Mouse (Mus musculus) CH12.LX (cell line): Measurements from ENCODE around the gene Rab3a. TPM values are rescaled to one million over a fixed set of nuclear protein-coding genes. Genes with fewer than 3 reads are reported as not detected.

Experiments used
- DNase-seq: peaks from one replicate; pipeline ENCODE4 v3.0.0-alpha.2; 2013; ENCODE audit errors: extremely low read depth
- H3K27ac ChIP-seq: 2 replicates; pipeline ENCODE4 v1.5.1; 2012; ENCODE audit warnings: low read depth, mild to moderate bottlenecking, control low read depth, moderate library complexity; ENCODE audit not compliant: insufficient read depth
- H3K27me3 ChIP-seq: replicated peaks from 2 replicates; pipeline ENCODE3; 2012; ENCODE audit warnings: inconsistent platforms
- H3K36me3 ChIP-seq, 2 experiments: replicated peaks in 1 of 2; 2 replicates each; pipeline versions ENCODE3 to v1.6.1; 2012; ENCODE audit warnings: inconsistent platforms in 1 of 2, low read length in 1 of 2, mild to moderate bottlenecking in 1 of 2, mixed read lengths in 1 of 2, moderate library complexity in 1 of 2; ENCODE audit not compliant: control insufficient read depth in 1 of 2, insufficient read depth in 1 of 2
- H3K4me1 ChIP-seq, 2 experiments: 2 replicates each; pipeline ENCODE4 v1.6.1; 2012; ENCODE audit warnings: inconsistent platforms in 1 of 2, moderate library complexity in 1 of 2; ENCODE audit not compliant: insufficient read depth in 2 of 2, control insufficient read depth in 1 of 2
- H3K4me2 ChIP-seq: 2 replicates; pipeline ENCODE4 v1.6.1; 2012; ENCODE audit warnings: low read depth, mild to moderate bottlenecking, control low read depth; ENCODE audit not compliant: poor library complexity, insufficient read depth, severe bottlenecking
- H3K4me3 ChIP-seq, 3 experiments: fragments of 150-350 bp in 1 of 3; sonication (generic) in 1 of 3; replicated peaks in 1 of 3; 2 replicates each; pipeline versions ENCODE3 to v1.5.1; 2011 to 2012; ENCODE audit warnings: low read depth in 2 of 3, low read length in 2 of 3, mild to moderate bottlenecking in 2 of 3, moderate library complexity in 2 of 3, control low read depth in 1 of 3, improper control_type of control experiment in 1 of 3, inconsistent platforms in 1 of 3, mixed read lengths in 1 of 3; ENCODE audit not compliant: poor library complexity in 1 of 3
- H3K79me2 ChIP-seq: replicated peaks from 2 replicates; pipeline ENCODE4 v1.6.1; 2012; ENCODE audit warnings: mild to moderate bottlenecking, moderate library complexity; ENCODE audit not compliant: control insufficient read depth, poor library complexity, insufficient read depth, severe bottlenecking; ENCODE audit errors: extremely low read depth
- H3K9ac ChIP-seq: 2 replicates; pipeline ENCODE4 v1.6.1; 2012; ENCODE audit warnings: low read depth, mild to moderate bottlenecking, control low read depth, moderate library complexity; ENCODE audit not compliant: insufficient read depth
- H3K9me3 ChIP-seq: replicated peaks from 2 replicates; pipeline ENCODE3; 2012; ENCODE audit warnings: low read length, inconsistent platforms, mixed read lengths
- BHLHE40 ChIP-seq: IDR thresholded peaks from 2 replicates; pipeline ENCODE4 v1.6.1; 2011; ENCODE audit warnings: mild to moderate bottlenecking, low read depth, low read length, improper control_type of control experiment
- CHD2 ChIP-seq: IDR thresholded peaks from 2 replicates; pipeline ENCODE4 v1.6.1; 2011; ENCODE audit warnings: low read length, improper control_type of control experiment
- CTCF ChIP-seq, 2 experiments: IDR thresholded peaks in 1 of 2; conservative IDR thresholded peaks in 1 of 2; 2 replicates each; pipeline ENCODE4 v1.5.1; 2011 to 2012; ENCODE audit warnings: low read depth in 2 of 2, low read length in 2 of 2, improper control_type of control experiment in 1 of 2, inconsistent platforms in 1 of 2, mild to moderate bottlenecking in 1 of 2, moderate library complexity in 1 of 2
- E2F4 ChIP-seq: IDR thresholded peaks from 2 replicates; pipeline ENCODE4 v1.6.1; 2011; ENCODE audit warnings: low read depth, low read length, improper control_type of control experiment; ENCODE audit not compliant: insufficient replicate concordance
- EP300 ChIP-seq: IDR thresholded peaks from 2 replicates; pipeline ENCODE4 v1.6.1; 2011; ENCODE audit warnings: low read length, improper control_type of control experiment
- GABPA ChIP-seq: IDR thresholded peaks from 2 replicates; pipeline ENCODE4 v1.6.1; 2012; ENCODE audit warnings: low read depth, low read length, improper control_type of control experiment, inconsistent platforms; ENCODE audit not compliant: insufficient replicate concordance
- JUN ChIP-seq: IDR thresholded peaks from 2 replicates; pipeline ENCODE4 v1.6.1; 2011; ENCODE audit warnings: low read depth, mild to moderate bottlenecking, low read length, improper control_type of control experiment, moderate library complexity; ENCODE audit not compliant: insufficient read depth
- JUND ChIP-seq: conservative IDR thresholded peaks from 2 replicates; pipeline ENCODE4 v1.6.1; 2011; ENCODE audit warnings: low read depth, low read length, improper control_type of control experiment
- MAFK ChIP-seq: IDR thresholded peaks from 2 replicates; pipeline ENCODE4 v1.6.1; 2011; ENCODE audit warnings: low read length, improper control_type of control experiment; ENCODE audit not compliant: insufficient replicate concordance
- MAX ChIP-seq: IDR thresholded peaks from 2 replicates; pipeline ENCODE4 v1.6.1; 2011; ENCODE audit warnings: low read length, improper control_type of control experiment
- MEF2A ChIP-seq: IDR thresholded peaks from 2 replicates; pipeline ENCODE4 v1.6.1; 2014; ENCODE audit warnings: low read depth, mild to moderate bottlenecking, inconsistent platforms, low read length, improper control_type of control experiment, borderline replicate concordance
- MXI1 ChIP-seq: IDR thresholded peaks from 2 replicates; pipeline ENCODE4 v1.6.1; 2011; ENCODE audit warnings: mild to moderate bottlenecking, low read depth, low read length, improper control_type of control experiment
- MYC ChIP-seq: IDR thresholded peaks from 2 replicates; pipeline ENCODE4 v1.6.1; 2011; ENCODE audit warnings: low read depth, mild to moderate bottlenecking, improper control_type of control experiment, low read length
- NELFE ChIP-seq: IDR thresholded peaks from 2 replicates; pipeline ENCODE4 v1.6.1; 2011; ENCODE audit warnings: low read depth, low read length, improper control_type of control experiment
- NRF1 ChIP-seq: IDR thresholded peaks from 2 replicates; pipeline ENCODE4 v1.6.1; 2014; ENCODE audit warnings: low read depth, mild to moderate bottlenecking, inconsistent platforms, low read length, improper control_type of control experiment, moderate library complexity
- PAX5 ChIP-seq: IDR thresholded peaks from 2 replicates; pipeline ENCODE4 v1.6.1; 2012; ENCODE audit warnings: low read length, inconsistent platforms, mixed read lengths
- POLR2A ChIP-seq: IDR thresholded peaks from 2 replicates; pipeline ENCODE4 v1.6.1; 2011; ENCODE audit warnings: low read depth, mild to moderate bottlenecking, improper control_type of control experiment, low read length
- RAD21 ChIP-seq: IDR thresholded peaks from 2 replicates; pipeline ENCODE4 v1.6.1; 2011; ENCODE audit warnings: low read depth, mild to moderate bottlenecking, low read length, improper control_type of control experiment, moderate library complexity
- RCOR1 ChIP-seq: conservative IDR thresholded peaks from 2 replicates; pipeline ENCODE4 v1.6.1; 2012; ENCODE audit warnings: low read depth, mild to moderate bottlenecking, inconsistent platforms, low read length, improper control_type of control experiment
- SIN3A ChIP-seq: IDR thresholded peaks from 2 replicates; pipeline ENCODE4 v1.6.1; 2012; ENCODE audit warnings: low read length, improper control_type of control experiment, inconsistent platforms
- SMC3 ChIP-seq: IDR thresholded peaks from 2 replicates; pipeline ENCODE4 v1.6.1; 2011; ENCODE audit warnings: low read depth, low read length, improper control_type of control experiment
- TBP ChIP-seq: conservative IDR thresholded peaks from 2 replicates; pipeline ENCODE4 v1.6.1; 2011; ENCODE audit warnings: low read depth, low read length, improper control_type of control experiment
- TCF12 ChIP-seq: IDR thresholded peaks from 2 replicates; pipeline ENCODE4 v1.6.1; 2014; ENCODE audit warnings: low read depth, mild to moderate bottlenecking, inconsistent platforms, low read length, improper control_type of control experiment
- UBTF ChIP-seq: IDR thresholded peaks from 2 replicates; pipeline ENCODE4 v1.6.1; 2012; ENCODE audit warnings: low read depth, mild to moderate bottlenecking, inconsistent platforms, low read length, improper control_type of control experiment, moderate library complexity
- USF1 ChIP-seq: IDR thresholded peaks from 2 replicates; pipeline ENCODE4 v1.6.1; 2014; ENCODE audit warnings: low read depth, mild to moderate bottlenecking, inconsistent platforms, low read length, improper control_type of control experiment
- USF2 ChIP-seq: conservative IDR thresholded peaks from 2 replicates; pipeline ENCODE4 v1.6.1; 2011; ENCODE audit warnings: low read depth, low read length, improper control_type of control experiment
- ZC3H11A ChIP-seq: IDR thresholded peaks from 2 replicates; pipeline ENCODE4 v1.6.1; 2012; ENCODE audit warnings: low read depth, mild to moderate bottlenecking, inconsistent platforms, low read length, improper control_type of control experiment
- ZKSCAN1 ChIP-seq: IDR thresholded peaks from 2 replicates; pipeline ENCODE4 v1.6.1; 2012; ENCODE audit warnings: low read depth, inconsistent platforms, low read length, improper control_type of control experiment, borderline replicate concordance
- ZMIZ1 ChIP-seq: IDR thresholded peaks from 2 replicates; pipeline ENCODE4 v1.6.1; 2012; ENCODE audit warnings: low read depth, mild to moderate bottlenecking, inconsistent platforms, low read length, improper control_type of control experiment
- dilution Hi-C: fragments of 300-500 bp; cut with MboI; formaldehyde crosslinking; loops from 2 replicates; pipeline ENCODE4 v1.14.3; 2020; ENCODE audit warnings: low sequenced_read_pairs; ENCODE audit not compliant: extremely low pct_unique_long_range_greater_than_20kb, extremely low pct_ligation_motif_present
- in situ Hi-C: fragments of 300-500 bp; cut with MboI; formaldehyde crosslinking; loops from 3 replicates; pipeline ENCODE4 v1.14.3; 2019; ENCODE audit warnings: low sequenced_read_pairs, low pct_ligation_motif_present, low pct_unique_long_range_greater_than_20kb, mixed read lengths
- polyA plus RNA-seq: library from polyadenylated mRNA; unstranded; fragments of >175 nt; gene quantifications from 2 replicates; pipeline ENCODE4 v1.2.1, GENCODE M21; 2012; ENCODE audit warnings: low read depth; ENCODE audit not compliant: insufficient read length
- total RNA-seq, 2 experiments: library from RNA; depleted of rRNA; stranded (reverse); fragments of 300-350 nt in 1 of 2; fragments of >200 nt in 1 of 2; gene quantifications; 2 replicates each; pipeline ENCODE4 v1.2.3; 2012 to 2014

Rab3a gene
- total and polyA plus RNA-seq, 3 experiments, result 0.87 to 1.9 (median 0.99) TPM

- peak; percentile 82 for DNase-seq
- peaks cover 0 to 2% of the 10 kb centered on the region in 2 experiments for H3K36me3 ChIP-seq
- H3K4me3 ChIP-seq, result peak within 1 kb of the TSS; percentile 58 to 86 (median 68)
- in situ Hi-C loops (loop anchor here (5.0 kb wide), 1 partner anchor 37 kb away; no protein-coding TSS in a partner anchor), dilution Hi-C loops (no loop called here)
- peak within 1 kb of the TSS; percentile 38; the same call in 1 of the 2 replicates for H3K9ac ChIP-seq
- TF ChIP-seq USF2 (peak; percentile 71), NELFE (no peak), SIN3A (peak; percentile 62), RCOR1 (no peak), NRF1 (0 out of 2 replicates have a peak, but pooled peaks have one; percentile 7), MAX (peak; percentile 47; the same call in 1 of the 2 replicates), EP300 (no peak), BHLHE40 (no peak), MYC (no peak), GABPA (no peak), RAD21 (no peak), MEF2A (no peak), E2F4 (no peak), CTCF (conservative IDR thresholded peaks at IDR 0.05 in 1 of 2, IDR thresholded peaks at IDR 0.05 in 1 of 2; ENCODE audit: low read depth in 2 of 2, low read length in 2 of 2) (no peak), POLR2A (peak; percentile 81), USF1 (peak; percentile 90), TCF12 (peak; percentile 60), TBP (0 out of 2 replicates have a peak, but pooled peaks have one; percentile 32), ZC3H11A (no peak), SMC3 (no peak)
- H3K4me2 ChIP-seq, result peak within 1 kb of the TSS; percentile 93
- H3K27ac ChIP-seq, result peak within 1 kb of the TSS; percentile 87; the same call in 1 of the 2 replicates
- peaks cover 4% of the 10 kb centered on the region for H3K27me3 ChIP-seq
- H3K9me3 ChIP-seq, result no peaks in the 10 kb centered on the region
- H3K4me1 ChIP-seq, result peaks cover 25 to 56% of the 10 kb centered on the region in 2 experiments
- peaks cover 7% of the 10 kb centered on the region; the same call in 1 of the 2 replicates for H3K79me2 ChIP-seq
These were observed 50.2 kb downstream of the Rab3a start, which contains the start of gene Mast3 for GRCm38 (mm10) chr8:70804481-70805206. TSS of gene Mast3 (minus strand) at chr8:70805054.

GRCm38 (mm10) chr8:70806541-70806940 is 52.1 kb downstream of the Rab3a start:
- peak overlapping the region; percentile 23; the same call in 1 of the 2 replicates for H3K9ac ChIP-seq
- peaks cover 7 to 16% of the 10 kb centered on the region in 2 experiments for H3K36me3 ChIP-seq
- H3K4me2 ChIP-seq, result peak overlapping the region; percentile 41; the same call in 1 of the 2 replicates
- no peak overlapping the region for H3K4me3 ChIP-seq
- peaks cover 7% of the 10 kb centered on the region; the same call in 1 of the 2 replicates for H3K79me2 ChIP-seq
- in situ Hi-C loops (no loop called here), dilution Hi-C loops (no loop called here)
- peaks cover 30 to 74% of the 10 kb centered on the region in 2 experiments for H3K4me1 ChIP-seq
- H3K27ac ChIP-seq, result peak overlapping the region; percentile 87
- peak; percentile 43 for DNase-seq
- no peaks in the 10 kb centered on the region for H3K9me3 ChIP-seq
- H3K27me3 ChIP-seq, result peaks cover 2% of the 10 kb centered on the region
- no peak for TF ChIP-seq MXI1
- TF ChIP-seq TBP, result no peak; the same call in 1 of the 2 replicates
- peak; percentile 32; the same call in 1 of the 2 replicates for TF ChIP-seq TCF12
- TF ChIP-seq ZKSCAN1, result no peak
- peak; percentile 59; the same call in 1 of the 2 replicates for TF ChIP-seq POLR2A
- TF ChIP-seq UBTF, result no peak
- TF ChIP-seq BHLHE40, result peak; percentile 68
- TF ChIP-seq CHD2, result peak; percentile 81
- no peak for TF ChIP-seq RCOR1
- TF ChIP-seq ZMIZ1, result no peak
- TF ChIP-seq ZC3H11A, result no peak
- TF ChIP-seq MAX, result peak; percentile 42; the same call in 1 of the 2 replicates
- TF ChIP-seq E2F4, result no peak
- TF ChIP-seq PAX5, result no peak
- TF ChIP-seq EP300, result 0 out of 2 replicates have a peak, but pooled peaks have one; percentile 19
- TF ChIP-seq NRF1, result no peak; the same call in 1 of the 2 replicates
- no peak for TF ChIP-seq JUND
- TF ChIP-seq RAD21, result no peak
- peak; percentile 53; the same call in 1 of the 2 replicates for TF ChIP-seq MEF2A
- TF ChIP-seq JUN, result no peak
- TF ChIP-seq MAFK, result no peak
